Mouse (Mus musculus) stomach, embryonic 16.5 days (tissue): Measurements from ENCODE around the gene Efhd1. TPM values are rescaled to one million over a fixed set of nuclear protein-coding genes. Genes with fewer than 3 reads are reported as not detected.

ENCODE experiments used
- ATAC-seq: fragments of 200-750 bp; cut with Nextera tagmentation; 2 replicates; pipeline ENCODE4 v1.8.0; 2017; ENCODE audit warnings: moderate number of reproducible peaks, moderate TSS enrichment; ENCODE audit not compliant: insufficient read depth, low FRiP score
- H3K27ac ChIP-seq: fragments of 300-500 bp; sonication (generic); 2 replicates; pipeline ENCODE4 v1.5.1; 2014; ENCODE audit warnings: low read length
- H3K27me3 ChIP-seq: fragments of 300-500 bp; sonication (generic); 2 replicates; pipeline ENCODE4 v1.6.1; 2014; ENCODE audit warnings: low read length, control low read depth, mixed read lengths; ENCODE audit not compliant: control insufficient read depth, insufficient read depth
- H3K36me3 ChIP-seq: fragments of 300-500 bp; sonication (generic); 2 replicates; pipeline ENCODE4 v1.6.1; 2014; ENCODE audit warnings: low read length; ENCODE audit not compliant: control insufficient read depth, insufficient read depth
- H3K4me1 ChIP-seq: fragments of 300-500 bp; sonication (generic); 2 replicates; pipeline ENCODE4 v1.6.1; 2014; ENCODE audit warnings: low read length, control low read depth, mixed read lengths; ENCODE audit not compliant: control insufficient read depth, insufficient read depth
- H3K4me2 ChIP-seq: fragments of 300-500 bp; sonication (generic); 2 replicates; pipeline ENCODE4 v1.6.1; 2014; ENCODE audit warnings: low read depth, low read length, mixed read lengths
- H3K4me3 ChIP-seq: fragments of 300-500 bp; sonication (generic); replicated peaks from 2 replicates; pipeline ENCODE4 v1.5.1; 2014; ENCODE audit warnings: mild to moderate bottlenecking, low read length
- H3K9ac ChIP-seq: fragments of 300-500 bp; sonication (generic); 2 replicates; pipeline ENCODE4 v1.6.1; 2014; ENCODE audit warnings: low read length
- H3K9me3 ChIP-seq: fragments of 300-500 bp; sonication (generic); replicated peaks from 2 replicates; pipeline ENCODE4 v1.6.1; 2016; ENCODE audit warnings: low read length, control low read depth; ENCODE audit not compliant: control insufficient read depth
- WGBS: fragments of 180-500 bp; shearing (Covaris S2); extraction: QIAGEN DNeasy Blood & Tissue Kit; methylation state at CpG from one replicate; pipeline ENCODE4 v1.1.7; 2014; 5-methylcytosine and 5-hydroxymethylcytosine counted together
- polyA plus RNA-seq: library from polyadenylated mRNA; unstranded; fragments of >200 nt; fragmentation: Nextera tagmentation; extraction: Ambion mirVana; gene quantifications from 2 replicates; pipeline ENCODE4 v1.2.1, GENCODE M21; 2015

Gene Efhd1
- 0.46 and 0.54 TPM in 2 replicates for polyA plus RNA-seq

DNA sequence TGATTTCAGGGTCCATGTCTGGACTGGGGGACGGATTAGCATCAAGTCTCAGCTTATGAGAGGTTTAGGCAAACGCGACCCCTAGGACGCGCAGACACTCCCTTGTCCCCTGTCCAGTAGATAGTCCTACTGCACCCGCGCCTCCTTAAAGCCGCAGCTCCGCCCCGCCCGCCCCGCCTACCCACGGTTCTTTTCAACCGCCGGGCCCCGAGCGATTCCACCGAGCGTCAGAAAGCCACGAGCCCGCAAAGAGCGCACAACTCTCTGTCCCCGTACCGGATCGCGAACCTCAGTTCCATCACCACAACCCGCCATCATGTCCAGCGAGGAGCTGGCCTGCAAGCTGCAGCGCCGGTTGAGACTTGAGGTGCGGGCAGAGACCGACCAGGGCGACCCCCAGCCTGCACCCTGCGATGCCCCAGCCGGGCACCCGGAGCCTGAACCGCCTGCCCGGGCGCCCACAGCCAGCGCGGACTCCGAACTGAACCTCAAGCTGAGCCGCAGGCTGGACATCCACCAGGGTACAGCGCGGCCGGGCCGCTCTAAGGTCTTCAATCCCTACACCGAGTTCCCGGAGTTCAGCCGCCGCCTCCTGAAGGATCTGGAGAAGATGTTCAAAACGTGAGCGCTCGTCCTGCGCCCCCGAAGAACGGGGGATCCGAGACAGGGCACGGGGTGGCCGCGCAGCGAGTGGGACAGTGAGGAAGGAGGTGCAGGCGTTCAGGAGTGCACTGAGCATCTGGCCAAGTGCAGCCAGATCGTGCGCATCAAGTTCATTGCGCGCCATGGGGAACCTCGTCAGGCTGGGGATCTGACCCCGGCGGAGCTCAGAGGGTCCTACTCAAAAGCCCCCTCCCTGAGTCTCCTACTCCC, at the start of gene Efhd1:
TSS of gene Efhd1 (plus strand) at position 230 of the 873 bp plus-strand sequence.
- peaks cover 12% of the 10 kb centered on the region for H3K4me1 ChIP-seq
- H3K4me2 ChIP-seq: peak within 1 kb of the TSS; percentile 98
- H3K36me3 ChIP-seq: no peaks in the 10 kb centered on the region
- H3K9ac ChIP-seq: peak within 1 kb of the TSS; percentile 55
- peak within 1 kb of the TSS; percentile 53 for H3K4me3 ChIP-seq
- H3K27me3 ChIP-seq: peaks cover 70% of the 10 kb centered on the region
- WGBS: under 1% methylated on average over 70 of the region's 70 CpGs
- no peaks in the 10 kb centered on the region for H3K9me3 ChIP-seq
- no peak within 1 kb of the TSS for H3K27ac ChIP-seq
- ATAC-seq: no peak

DNA sequence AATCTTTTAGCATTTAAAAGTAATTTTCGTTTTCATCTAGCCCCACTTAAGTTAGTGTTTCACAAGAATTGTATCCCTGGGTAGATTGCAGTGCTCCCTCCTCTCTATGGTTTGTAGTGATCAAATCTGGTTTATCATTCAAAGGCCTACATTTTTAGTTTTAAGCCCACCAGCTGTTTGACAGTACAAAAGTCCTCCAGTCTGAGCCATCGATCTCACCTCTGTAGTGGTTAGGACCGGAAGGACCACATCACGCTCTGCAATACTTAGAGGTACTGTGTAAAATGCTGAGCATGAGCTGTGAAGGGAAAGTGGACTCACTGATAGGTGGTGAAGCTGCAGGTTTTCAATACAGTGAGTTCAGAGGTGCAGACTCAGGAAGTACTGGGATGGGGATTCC, 49.4 kb upstream of the Efhd1 start:
- ATAC-seq: no peak
- peaks cover 16% of the 10 kb centered on the region for H3K4me1 ChIP-seq

DNA sequence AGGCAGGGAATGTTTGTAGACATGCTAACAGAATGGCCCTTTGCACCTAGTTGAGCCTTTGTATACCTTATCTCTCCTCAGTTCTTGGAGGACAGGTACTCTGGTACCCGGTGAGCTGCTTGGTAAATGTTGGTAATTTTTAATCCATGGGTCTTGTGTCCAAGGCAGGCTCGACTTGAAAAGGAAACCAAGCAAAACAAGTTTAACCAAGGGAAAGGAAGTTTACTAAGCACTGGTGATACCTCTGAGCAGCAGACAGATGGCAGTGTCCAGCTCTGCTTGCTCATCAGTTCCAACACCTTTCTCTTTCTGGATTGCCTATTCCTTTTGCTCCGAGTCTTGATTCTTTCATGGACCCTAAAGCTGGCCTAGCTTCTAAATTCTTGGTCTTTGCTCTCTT, 46.2 kb upstream of the Efhd1 start:
- no peak for ATAC-seq

More for the DNA sequence above, 49.4 kb upstream of the Efhd1 start:
- peak overlapping the region; percentile 80 for H3K4me2 ChIP-seq
- 7% methylated on average over 4 of the region's 4 CpGs for WGBS
- peak overlapping the region; percentile 100 for H3K9ac ChIP-seq
- no peaks in the 10 kb centered on the region for H3K27me3 ChIP-seq
- no peaks in the 10 kb centered on the region for H3K9me3 ChIP-seq
- peak overlapping the region; percentile 86 for H3K4me3 ChIP-seq
- H3K27ac ChIP-seq: peak overlapping the region; percentile 99
- no peaks in the 10 kb centered on the region for H3K36me3 ChIP-seq

DNA sequence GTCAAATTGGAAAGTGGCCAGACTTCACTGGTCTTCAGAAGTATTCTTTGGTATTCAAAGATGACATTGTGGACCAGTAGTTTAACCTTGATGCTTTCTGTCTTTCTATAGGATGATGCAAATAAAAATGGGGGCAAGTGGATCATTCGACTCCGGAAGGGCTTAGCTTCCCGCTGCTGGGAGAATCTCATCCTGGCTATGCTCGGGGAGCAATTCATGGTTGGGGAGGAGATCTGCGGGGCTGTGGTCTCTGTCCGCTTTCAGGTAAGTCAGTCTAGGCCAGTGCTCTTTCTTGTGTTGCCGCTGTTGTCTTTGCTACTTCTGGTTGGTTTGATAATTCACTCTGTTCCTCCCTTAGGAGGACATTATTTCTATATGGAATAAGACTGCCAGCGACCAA, 38.4 kb upstream of the Efhd1 start:
- H3K9ac ChIP-seq: no peak overlapping the region
- no peak overlapping the region for H3K4me2 ChIP-seq
- no peak overlapping the region for H3K27ac ChIP-seq
- H3K36me3 ChIP-seq: peaks cover 30% of the 10 kb centered on the region; the same call in 1 of the 2 replicates
- no peaks in the 10 kb centered on the region for H3K4me1 ChIP-seq
- no peak overlapping the region for H3K4me3 ChIP-seq
- no peaks in the 10 kb centered on the region for H3K27me3 ChIP-seq
- no peaks in the 10 kb centered on the region for H3K9me3 ChIP-seq
- ATAC-seq: no peak
- 94% methylated on average over 8 of the region's 8 CpGs for WGBS

More for the DNA sequence above, 46.2 kb upstream of the Efhd1 start:
- no peak overlapping the region for H3K27ac ChIP-seq
- H3K4me3 ChIP-seq: no peak overlapping the region
- H3K36me3 ChIP-seq: peaks cover 8% of the 10 kb centered on the region; the same call in 1 of the 2 replicates
- no peak overlapping the region for H3K4me2 ChIP-seq
- H3K9me3 ChIP-seq: no peaks in the 10 kb centered on the region
- H3K9ac ChIP-seq: no peak overlapping the region
- H3K27me3 ChIP-seq: no peaks in the 10 kb centered on the region
- peaks cover 16% of the 10 kb centered on the region for H3K4me1 ChIP-seq
- 60% methylated on average over 3 of the region's 3 CpGs for WGBS

DNA sequence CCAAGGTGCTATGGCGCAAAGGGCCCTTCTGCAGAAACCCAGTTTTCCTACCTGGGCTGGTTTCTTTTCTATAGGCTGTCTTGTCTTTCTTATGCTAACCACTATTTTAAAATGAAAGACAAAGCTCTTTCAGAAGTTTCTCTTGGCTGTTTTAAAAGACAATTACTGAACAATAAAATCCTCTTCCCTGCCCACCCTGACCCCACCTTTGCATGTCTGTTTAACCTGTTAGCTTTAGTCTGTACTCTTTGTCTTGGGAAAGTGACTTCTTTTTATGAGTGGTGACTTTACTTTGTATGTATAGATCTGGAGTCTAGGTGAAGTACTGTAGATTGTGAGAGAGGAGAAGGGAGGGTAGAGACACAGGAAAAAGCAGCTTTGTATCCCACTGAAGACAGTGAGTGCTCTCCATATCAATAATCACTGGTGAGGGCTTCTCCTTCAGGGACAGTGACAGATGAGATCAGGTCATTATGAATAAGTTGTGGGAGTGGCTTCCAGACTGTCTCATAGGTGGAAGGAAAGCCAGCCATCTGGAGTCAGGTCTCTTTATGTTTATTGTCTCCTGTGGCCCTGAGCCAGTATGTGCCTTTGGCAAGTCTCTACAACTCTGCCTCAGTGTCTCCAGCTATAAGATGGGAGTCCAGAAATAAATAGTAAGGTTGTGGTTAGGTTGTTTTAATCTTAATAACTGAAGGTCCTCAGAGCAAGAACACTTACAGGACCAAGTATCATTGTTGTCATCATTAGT, 37.6 kb upstream of the Efhd1 start:
- WGBS: 97% methylated on average over 1 of the region's 1 CpGs
- Histone ChIP-seq H3K4me2 (no peak overlapping the region), H3K27me3 (no peaks in the 10 kb centered on the region), H3K9me3 (no peaks in the 10 kb centered on the region), H3K9ac (no peak overlapping the region), H3K27ac (no peak overlapping the region), H3K36me3 (peaks cover 26% of the 10 kb centered on the region; the same call in 1 of the 2 replicates), H3K4me1 (no peaks in the 10 kb centered on the region), H3K4me3 (no peak overlapping the region)
- no peak for ATAC-seq

DNA sequence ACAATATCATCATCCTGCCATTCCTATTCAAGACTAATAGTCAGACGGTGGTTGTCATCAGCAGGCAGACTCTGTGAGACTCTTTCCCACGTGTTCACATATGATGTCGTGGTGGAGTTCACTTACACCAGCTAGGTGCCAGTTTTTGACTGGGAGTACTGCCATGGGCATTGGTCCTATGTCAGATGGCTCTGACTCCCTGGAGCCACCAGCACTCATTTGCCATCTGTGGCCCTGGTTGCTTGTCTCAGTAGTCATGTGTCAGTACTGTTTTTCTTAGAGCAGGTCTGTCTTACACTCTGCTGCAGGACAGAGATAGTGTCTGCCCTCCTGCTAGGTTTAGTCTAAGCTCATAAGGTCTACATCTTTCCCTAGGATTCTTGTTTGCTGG, 37.0 kb upstream of the Efhd1 start:
- 93% methylated on average over 3 of the region's 3 CpGs for WGBS

DNA sequence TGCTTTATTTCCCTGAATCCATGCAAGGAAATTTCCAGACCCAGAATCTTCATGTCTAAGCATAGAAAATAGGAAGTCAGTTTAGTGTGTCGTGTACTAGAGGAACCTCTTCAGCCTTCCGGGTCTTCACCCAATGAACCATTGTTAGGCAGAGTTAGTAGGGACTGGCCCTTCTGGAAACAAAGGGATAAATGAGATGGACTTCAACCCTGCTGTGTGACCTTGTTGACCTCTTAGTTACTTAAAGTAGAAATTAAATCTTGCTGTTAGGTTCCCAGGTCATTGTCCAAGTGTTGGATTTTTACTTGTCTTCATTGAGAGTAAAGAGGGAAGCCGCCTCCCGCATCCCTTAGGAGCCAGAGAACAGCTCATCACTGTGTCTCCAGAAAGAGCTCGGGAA, 33.6 kb upstream of the Efhd1 start:
- Histone ChIP-seq H3K27me3 (no peaks in the 10 kb centered on the region), H3K36me3 (peaks cover 12% of the 10 kb centered on the region; the same call in 1 of the 2 replicates), H3K4me2 (no peak overlapping the region), H3K4me3 (no peak overlapping the region), H3K9ac (no peak overlapping the region), H3K27ac (no peak overlapping the region), H3K4me1 (no peaks in the 10 kb centered on the region), H3K9me3 (no peaks in the 10 kb centered on the region)
- no peak for ATAC-seq
- 88% methylated on average over 5 of the region's 5 CpGs for WGBS

More for the DNA sequence above, 37.0 kb upstream of the Efhd1 start:
- no peak overlapping the region for H3K4me3 ChIP-seq
- no peak overlapping the region for H3K27ac ChIP-seq
- H3K9ac ChIP-seq: no peak overlapping the region
- no peak overlapping the region for H3K4me2 ChIP-seq
- H3K4me1 ChIP-seq: no peaks in the 10 kb centered on the region
- no peaks in the 10 kb centered on the region for H3K9me3 ChIP-seq
- H3K36me3 ChIP-seq: peaks cover 23% of the 10 kb centered on the region; the same call in 1 of the 2 replicates
- no peaks in the 10 kb centered on the region for H3K27me3 ChIP-seq
- ATAC-seq: no peak

DNA sequence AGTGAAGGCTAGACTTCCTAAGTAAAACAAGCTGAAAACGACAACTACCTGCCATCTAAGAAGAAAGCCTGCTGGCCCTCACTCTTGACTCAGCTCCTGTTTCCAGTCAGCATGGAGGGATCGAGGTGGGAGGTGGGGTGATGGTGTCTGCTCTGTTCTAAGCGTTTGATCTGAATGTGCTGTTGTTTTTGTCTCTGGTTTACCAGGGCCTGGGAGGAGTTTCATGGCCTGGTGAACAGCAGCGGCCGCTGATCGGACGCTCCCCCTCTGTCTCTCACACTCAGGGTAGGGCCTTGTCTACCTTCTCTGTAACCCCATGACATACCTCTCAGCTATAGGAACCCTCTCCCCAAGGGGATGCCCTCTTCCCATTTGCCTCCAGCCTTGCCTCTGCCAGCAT, 32.0 kb upstream of the Efhd1 start:
- Histone ChIP-seq H3K27me3 (no peaks in the 10 kb centered on the region), H3K36me3 (no peaks in the 10 kb centered on the region; the same call in 1 of the 2 replicates), H3K27ac (no peak overlapping the region), H3K9me3 (no peaks in the 10 kb centered on the region), H3K4me3 (no peak overlapping the region), H3K4me1 (no peaks in the 10 kb centered on the region), H3K9ac (no peak overlapping the region), H3K4me2 (no peak overlapping the region)
- WGBS: 81% methylated on average over 7 of the region's 7 CpGs
- ATAC-seq: no peak

DNA sequence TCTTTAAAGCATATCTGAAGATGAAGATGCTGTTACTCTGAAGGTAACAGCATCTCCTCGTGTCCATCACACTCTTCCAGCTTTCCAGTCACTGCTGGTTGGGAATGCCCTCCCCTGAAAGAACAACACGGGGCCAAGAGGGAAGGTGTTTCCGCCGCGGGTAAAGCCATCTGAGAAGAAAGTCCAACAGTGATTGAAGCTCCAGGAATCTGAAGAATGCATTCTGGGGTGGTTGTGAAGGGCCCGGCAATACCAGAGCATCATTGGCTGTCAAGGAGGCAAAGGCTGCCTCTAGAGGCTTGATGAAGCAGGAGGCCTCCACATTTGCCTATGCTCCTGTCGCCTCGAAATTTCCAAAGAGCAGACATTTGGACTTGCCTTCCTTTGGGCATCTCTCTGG, 25.1 kb upstream of the Efhd1 start:
- Histone ChIP-seq H3K27ac (no peak overlapping the region), H3K4me1 (no peaks in the 10 kb centered on the region), H3K4me2 (no peak overlapping the region), H3K36me3 (no peaks in the 10 kb centered on the region), H3K9ac (no peak overlapping the region), H3K27me3 (no peaks in the 10 kb centered on the region), H3K4me3 (no peak overlapping the region), H3K9me3 (no peaks in the 10 kb centered on the region)
- ATAC-seq: no peak
- WGBS: 45% methylated on average over 8 of the region's 8 CpGs
